ENCODE assay signal across 8 mouse cellular contexts in genomic region chr11:23895060-23895426, GRCm38 (mm10). TPM values are rescaled to one million over a fixed set of nuclear protein-coding genes. Genes with fewer than 3 reads are reported as not detected.
A peak's percentile ranks its signal among the peaks of the same experiment; 100 is the strongest.
DNase-seq lines count a peak whose midpoint lies in the region; ATAC-seq and TF ChIP-seq lines count a peak whose summit lies in the region.

TSS of gene Papolg (minus strand) at chr11:23895253.

- H3K4me3 ChIP-seq in forebrain, embryonic 10.5 days: peak within 1 kb of the TSS; percentile 99
- H3K4me3 ChIP-seq in heart, embryonic 15.5 days: peak within 1 kb of the TSS; percentile 96
- peak within 1 kb of the TSS; percentile 75 to 95 for H3K4me3 ChIP-seq in liver, embryonic 14.5 days (ENCODE audit: insufficient read depth in 1 of 2, low read depth in 2 of 2, low read length in 2 of 2)
- H3K4me3 ChIP-seq in neural tube, embryonic 11.5 days (ENCODE audit: low read depth, low read length): peak within 1 kb of the TSS; percentile 98
- peak within 1 kb of the TSS; percentile 92 for H3K4me3 ChIP-seq in stomach, postnatal 0 days (ENCODE audit: low read depth, low read length)

- ATAC-seq in heart, embryonic 15.5 days (replicated peaks; ENCODE audit: insufficient number of reproducible peaks, insufficient read depth, low FRiP score, low read depth): peak; percentile 99
- peak; percentile 98 for ATAC-seq in liver, embryonic 14.5 days (ENCODE audit: insufficient read depth)
- ATAC-seq in neural tube, embryonic 11.5 days (ENCODE audit: insufficient read depth, low FRiP score, low TSS enrichment): peak; percentile 99
- ATAC-seq in stomach, postnatal 0 days (ENCODE audit: low FRiP score, low TSS enrichment): peak; percentile 99

- peaks cover 7% of the 10 kb centered on the region for H3K27me3 ChIP-seq in forebrain, embryonic 10.5 days (ENCODE audit: poor library complexity, severe bottlenecking)
- H3K27me3 ChIP-seq in heart, embryonic 15.5 days: no peaks in the 10 kb centered on the region
- H3K27me3 ChIP-seq in liver, embryonic 14.5 days (ENCODE audit: control insufficient read depth, insufficient read depth, low read length): peaks cover 7% of the 10 kb centered on the region
- H3K27me3 ChIP-seq in neural tube, embryonic 11.5 days (ENCODE audit: control insufficient read depth, insufficient read depth, low read length): no peaks in the 10 kb centered on the region
- no peaks in the 10 kb centered on the region for H3K27me3 ChIP-seq in stomach, postnatal 0 days (ENCODE audit: control insufficient read depth, insufficient read depth, low read length)

- peaks cover 21% of the 10 kb centered on the region for H3K36me3 ChIP-seq in forebrain, embryonic 10.5 days (replicated peaks)
- H3K36me3 ChIP-seq in heart, embryonic 15.5 days: no peaks in the 10 kb centered on the region
- H3K36me3 ChIP-seq in liver, embryonic 14.5 days (replicated peaks; ENCODE audit: control insufficient read depth, insufficient read depth, low read depth): no peaks in the 10 kb centered on the region
- H3K36me3 ChIP-seq in neural tube, embryonic 11.5 days (ENCODE audit: control insufficient read depth, insufficient read depth, low read length): no peaks in the 10 kb centered on the region; the same call in 1 of the 2 replicates
- no peaks in the 10 kb centered on the region for H3K36me3 ChIP-seq in stomach, postnatal 0 days (ENCODE audit: control insufficient read depth, insufficient read depth, low read length)

- H3K27ac ChIP-seq in forebrain, embryonic 10.5 days: peak within 1 kb of the TSS; percentile 94
- H3K27ac ChIP-seq in heart, embryonic 15.5 days: peak within 1 kb of the TSS; percentile 94
- peak within 1 kb of the TSS; percentile 55; the same call in 1 of the 2 replicates for H3K27ac ChIP-seq in liver, embryonic 14.5 days
- H3K27ac ChIP-seq in neural tube, embryonic 11.5 days (ENCODE audit: low read depth, low read length): peak within 1 kb of the TSS; percentile 77
- H3K27ac ChIP-seq in stomach, postnatal 0 days (replicated peaks): peak within 1 kb of the TSS; percentile 90

- H3K9me3 ChIP-seq in forebrain, embryonic 10.5 days: no peaks in the 10 kb centered on the region
- no peaks in the 10 kb centered on the region for H3K9me3 ChIP-seq in heart, embryonic 15.5 days (replicated peaks)
- no peaks in the 10 kb centered on the region for H3K9me3 ChIP-seq in liver, embryonic 14.5 days (ENCODE audit: control insufficient read depth, low read length)
- no peaks in the 10 kb centered on the region for H3K9me3 ChIP-seq in neural tube, embryonic 11.5 days (ENCODE audit: control insufficient read depth, low read length)
- no peaks in the 10 kb centered on the region for H3K9me3 ChIP-seq in stomach, postnatal 0 days (ENCODE audit: control insufficient read depth, low read length)

- peak within 1 kb of the TSS; percentile 79 for H3K9ac ChIP-seq in heart, embryonic 15.5 days
- peak within 1 kb of the TSS; percentile 79 for H3K9ac ChIP-seq in liver, embryonic 14.5 days (replicated peaks)
- H3K9ac ChIP-seq in neural tube, embryonic 11.5 days (ENCODE audit: low read length): peak within 1 kb of the TSS; percentile 89
- H3K9ac ChIP-seq in stomach, postnatal 0 days (ENCODE audit: low read length): peak within 1 kb of the TSS; percentile 88

- peaks cover 15% of the 10 kb centered on the region for H3K4me1 ChIP-seq in forebrain, embryonic 10.5 days
- H3K4me1 ChIP-seq in heart, embryonic 15.5 days (replicated peaks): peaks cover 3% of the 10 kb centered on the region
- H3K4me1 ChIP-seq in liver, embryonic 14.5 days (replicated peaks; ENCODE audit: control insufficient read depth in 2 of 2, insufficient read depth in 2 of 2, low read length in 1 of 2): peaks cover 4 to 5% of the 10 kb centered on the region in 2 experiments; a peak in 2 of 4 replicates
- no peaks in the 10 kb centered on the region for H3K4me1 ChIP-seq in neural tube, embryonic 11.5 days (ENCODE audit: control insufficient read depth, insufficient read depth, low read length)
- H3K4me1 ChIP-seq in stomach, postnatal 0 days (replicated peaks; ENCODE audit: control insufficient read depth, insufficient read depth): no peaks in the 10 kb centered on the region

- no peak for TF ChIP-seq CTCF in liver, embryonic 14.5 days (IDR thresholded peaks at IDR 0.05; ENCODE audit: low read depth)
- TF ChIP-seq CTCF in stomach, postnatal 0 days (IDR thresholded peaks at IDR 0.05; ENCODE audit: low read depth): 0 out of 2 replicates have a peak, but pooled peaks have one; percentile 3

- TF ChIP-seq EP300 in liver, embryonic 14.5 days (IDR thresholded peaks at IDR 0.05; ENCODE audit: low read depth): no peak
- no peak for TF ChIP-seq EP300 in stomach, postnatal 0 days (optimal IDR thresholded peaks at IDR 0.05)

- peak; percentile 85 to 92 for DNase-seq in CD8-positive naive resting alpha-beta T cell, adult 2 months (ENCODE audit: low read depth in 2 of 2, low spot score in 2 of 2)
- peak; percentile 84 for DNase-seq in c-Kit-positive CD71-negative TER-119-negative erythroid progenitor cells, embryonic 14.5 days (ENCODE audit: low read depth)
- peak; percentile 91 for DNase-seq in forebrain, embryonic 10.5 days (ENCODE audit: extremely low spot score, low spot score)
- peak; percentile 96 for DNase-seq in kidney, postnatal 25 days
- peak; percentile 77 to 81 (median 77) for DNase-seq in liver, embryonic 14.5 days (ENCODE audit: low read depth in 3 of 3, low spot score in 3 of 3)
- peak; percentile 96 for DNase-seq in neural tube, embryonic 11.5 days (ENCODE audit: low spot score)
- peak; percentile 94 for DNase-seq in stomach, postnatal 0 days (ENCODE audit: low spot score)

- under 1% methylated on average over 21 of the region's 21 CpGs for WGBS in forebrain, embryonic 10.5 days
- 1% methylated on average over 21 of the region's 21 CpGs for WGBS in heart, embryonic 15.5 days
- 0% methylated on average over 21 of the region's 21 CpGs for WGBS in liver, embryonic 14.5 days (ENCODE audit: insufficient replicate concordance)
- 0% methylated on average over 21 of the region's 21 CpGs for WGBS in neural tube, embryonic 11.5 days
- WGBS in stomach, postnatal 0 days: under 1% methylated on average over 21 of the region's 21 CpGs

- peak within 1 kb of the TSS; percentile 83 for H3K4me2 ChIP-seq in heart, embryonic 15.5 days
- H3K4me2 ChIP-seq in liver, embryonic 14.5 days (ENCODE audit: low read depth): peak within 1 kb of the TSS; percentile 92
- H3K4me2 ChIP-seq in neural tube, embryonic 11.5 days (ENCODE audit: low read depth): peak within 1 kb of the TSS; percentile 63
- peak within 1 kb of the TSS; percentile 77 for H3K4me2 ChIP-seq in stomach, postnatal 0 days (replicated peaks; ENCODE audit: low read depth)

RNA-seq across cellular contexts. Expression of gene Papolg, which starts in this region (rescaled TPM):
- polyA plus RNA-seq in forebrain, embryonic 10.5 days (2016; fragmentation: Nextera tagmentation; extraction: Ambion mirVana): 19.1 and 21.7 TPM in 2 replicates
- 8.7 and 9.1 TPM in 2 replicates for polyA plus RNA-seq in heart, embryonic 15.5 days (2015; fragmentation: Nextera tagmentation; extraction: Ambion mirVana)
- 1.9 and 3.1 TPM in 2 replicates for polyA plus RNA-seq in liver, embryonic 14.5 days (2012; rRNA removed)
- polyA plus RNA-seq in liver, embryonic 14.5 days (2014; fragmentation: Nextera tagmentation; extraction: Ambion mirVana): 4.4 and 4.9 TPM in 2 replicates
- polyA plus RNA-seq in neural tube, embryonic 11.5 days (2014; fragmentation: Nextera tagmentation; extraction: Ambion mirVana): 27.7 and 29.3 TPM in 2 replicates
- 4.4 and 4.7 TPM in 2 replicates for polyA plus RNA-seq in stomach, postnatal 0 days (2015; fragmentation: Nextera tagmentation; extraction: Ambion mirVana)

Comparison
In these comparisons a context has a peak if more than half of its experiments do, and no peak if none do; other contexts are left out.
1. Peak in every context shown above with its lines: DNase-seq, ATAC-seq, H3K4me3 ChIP-seq and H3K27ac ChIP-seq.